Mouse (Mus musculus) ES-CJ7 (cell line): ENCODE data around the gene Arrdc2.
"Not testable (repeated sequence)": the region's sequence is repeated elsewhere in the genome, so short reads cannot be mapped to it uniquely, and the experiment has no call there.

ENCODE experiments used
- DNase-seq: peaks from one replicate; pipeline ENCODE4 v3.0.0; 2011; ENCODE audit warnings: low read depth, low spot score

Arrdc2 gene

GRCm38 (mm10) chr8:70841147-70842072 is 1.9 kb upstream of the Arrdc2 start:
- peak; percentile 96 for DNase-seq

- DNase-seq, result no peak
These were observed 1.1 kb upstream of the Arrdc2 start for GRCm38 (mm10) chr8:70840590-70840989.

GRCm38 (mm10) chr8:70838654-70839407 is 689 bp downstream of the Arrdc2 start:
- no peak for DNase-seq

- DNase-seq, result no peak
These were observed 2.9 kb downstream of the Arrdc2 start for GRCm38 (mm10) chr8:70836666-70837065.

GRCm38 (mm10) chr8:70834071-70834470 is 5.4 kb downstream of the Arrdc2 start:
- DNase-seq, result no peak

GRCm38 (mm10) chr8:70833520-70833919 is 6.0 kb downstream of the Arrdc2 start:
- DNase-seq, result no peak

- no peak for DNase-seq
These were observed 6.5 kb downstream of the Arrdc2 start for GRCm38 (mm10) chr8:70833018-70833482.

- no peak for DNase-seq
These were observed 7.1 kb downstream of the Arrdc2 start for GRCm38 (mm10) chr8:70832371-70832770.

- DNase-seq, result no peak
These were observed 8.0 kb downstream of the Arrdc2 start for GRCm38 (mm10) chr8:70831517-70831916.

GRCm38 (mm10) chr8:70827796-70828195 is 11.7 kb downstream of the Arrdc2 start:
- DNase-seq, result no peak

- DNase-seq, result peak; percentile 74
These were observed 12.5 kb downstream of the Arrdc2 start for GRCm38 (mm10) chr8:70827010-70827409.

GRCm38 (mm10) chr8:70825816-70826215 is 13.7 kb downstream of the Arrdc2 start:
- no peak for DNase-seq

- no peak for DNase-seq
These were observed 15.7 kb downstream of the Arrdc2 start for GRCm38 (mm10) chr8:70823802-70824201.

GRCm38 (mm10) chr8:70822594-70822993 is 16.9 kb downstream of the Arrdc2 start:
- DNase-seq, result not testable (repeated sequence)

GRCm38 (mm10) chr8:70821992-70822391 is 17.5 kb downstream of the Arrdc2 start:
- peak; percentile 39 for DNase-seq

GRCm38 (mm10) chr8:70821399-70821962 is 18.0 kb downstream of the Arrdc2 start:
- DNase-seq, result peak; percentile 87

- peak; percentile 100 for DNase-seq
These were observed 19.2 kb downstream of the Arrdc2 start for GRCm38 (mm10) chr8:70820101-70820935.

- peak; percentile 67 for DNase-seq
These were observed 22.8 kb downstream of the Arrdc2 start for GRCm38 (mm10) chr8:70816679-70817078.

- DNase-seq, result no peak
These were observed 26.6 kb downstream of the Arrdc2 start for GRCm38 (mm10) chr8:70812885-70813284.

- DNase-seq, result no peak
These were observed 27.5 kb downstream of the Arrdc2 start for GRCm38 (mm10) chr8:70812055-70812454.
